Mouse (Mus musculus) spleen, postnatal 14 days (tissue): ENCODE measurements around the gene Rpusd3.
A peak's percentile ranks its signal among the peaks of the same experiment; 100 is the strongest.

Experiments
- DNase-seq, 2 experiments: peaks; one replicate each; pipeline ENCODE4 v3.0.0; 2021 to 2022; ENCODE audit warnings: low spot score in 2 of 2

Gene Rpusd3

DNA sequence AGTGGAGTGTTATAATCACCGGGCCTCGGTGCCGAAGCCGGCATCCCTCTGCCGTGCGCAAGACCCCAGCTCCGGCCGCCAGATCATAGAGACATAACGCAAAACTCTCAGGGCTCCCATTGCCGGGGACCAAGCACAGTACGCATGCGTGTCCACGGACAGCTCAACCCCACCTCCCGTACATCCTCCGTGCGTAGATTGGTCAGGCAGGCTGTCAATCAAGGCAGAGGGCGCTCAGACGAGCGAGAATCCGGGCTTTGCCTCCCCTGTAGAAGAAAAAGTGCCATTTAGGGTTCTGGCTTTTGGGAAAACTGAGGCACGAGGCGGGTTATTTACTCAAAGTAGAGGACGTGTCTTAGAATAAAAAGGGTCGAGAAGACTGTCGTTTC is at the start of gene Rpusd3:
Gene Rpusd3 (minus strand): TSS at position 142 of the 389 bp plus-strand sequence.
- DNase-seq, result peak; percentile 99

DNA sequence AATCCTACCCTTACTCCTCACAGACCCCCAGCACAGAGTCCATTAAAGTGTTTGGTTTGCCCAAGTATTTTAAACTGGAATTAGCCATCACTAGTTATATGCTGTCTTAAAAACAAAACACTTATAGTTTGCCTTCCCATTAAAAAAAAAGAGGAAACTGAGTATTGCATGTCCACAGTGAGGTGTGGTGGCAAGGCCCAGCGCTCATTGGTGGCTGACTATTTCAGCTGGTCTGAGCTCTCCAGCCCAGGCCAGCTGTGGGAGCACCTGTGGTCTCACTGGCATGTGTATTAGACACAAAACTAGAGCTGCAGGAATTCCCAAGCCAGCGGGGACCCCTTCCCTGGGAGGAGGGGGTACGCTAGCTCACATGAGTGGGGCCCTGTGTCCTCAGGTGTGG is 49.4 kb upstream of the Rpusd3 start:
- DNase-seq, result no peak

- DNase-seq, result no peak
These were observed 46.5 kb upstream of the Rpusd3 start for GRCm38 (mm10) chr6:113465602-113466001.

GRCm38 (mm10) chr6:113464040-113464439 is 44.9 kb upstream of the Rpusd3 start:
- no peak for DNase-seq

- no peak for DNase-seq
These were observed 39.5 kb upstream of the Rpusd3 start for GRCm38 (mm10) chr6:113458635-113459034.

DNA sequence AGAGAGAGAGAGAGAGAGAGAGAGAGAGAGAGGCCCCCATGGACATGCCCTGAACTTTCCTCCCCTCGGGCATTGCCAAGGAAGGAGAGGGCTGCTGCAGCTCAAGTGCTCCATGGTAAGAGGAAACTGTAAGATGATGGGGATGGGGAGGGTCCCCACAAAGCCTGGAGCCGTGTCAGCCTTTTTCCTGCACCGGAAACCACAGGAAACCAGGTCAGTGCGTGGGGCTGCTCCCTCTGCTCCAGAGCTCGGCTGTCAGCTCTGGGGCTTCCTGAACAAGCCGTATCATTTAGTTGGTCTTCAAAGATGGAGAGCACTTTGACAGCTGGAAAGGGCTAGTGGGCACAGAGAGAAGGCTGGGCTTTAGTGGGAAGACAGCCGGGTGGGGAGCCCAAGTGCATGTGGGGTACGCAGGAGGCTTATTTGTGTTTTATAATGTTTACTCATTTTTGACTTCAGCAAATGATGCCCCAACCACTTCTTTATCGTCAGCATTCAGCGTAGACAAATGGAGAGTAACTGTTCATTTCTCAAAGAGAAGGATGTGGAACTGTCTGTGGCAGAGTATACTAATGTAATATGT is 38.9 kb upstream of the Rpusd3 start, which contains the start of gene Il17re:
Gene Il17re (plus strand): TSS at position 533 of the 583 bp plus-strand sequence.
- no peak for DNase-seq

GRCm38 (mm10) chr6:113455007-113455406 is 35.9 kb upstream of the Rpusd3 start:
- DNase-seq, result no peak

- DNase-seq, result no peak
These were observed 32.7 kb upstream of the Rpusd3 start for GRCm38 (mm10) chr6:113451839-113452238.

- DNase-seq, result no peak
These were observed 28.5 kb upstream of the Rpusd3 start for GRCm38 (mm10) chr6:113447639-113448038.

DNA sequence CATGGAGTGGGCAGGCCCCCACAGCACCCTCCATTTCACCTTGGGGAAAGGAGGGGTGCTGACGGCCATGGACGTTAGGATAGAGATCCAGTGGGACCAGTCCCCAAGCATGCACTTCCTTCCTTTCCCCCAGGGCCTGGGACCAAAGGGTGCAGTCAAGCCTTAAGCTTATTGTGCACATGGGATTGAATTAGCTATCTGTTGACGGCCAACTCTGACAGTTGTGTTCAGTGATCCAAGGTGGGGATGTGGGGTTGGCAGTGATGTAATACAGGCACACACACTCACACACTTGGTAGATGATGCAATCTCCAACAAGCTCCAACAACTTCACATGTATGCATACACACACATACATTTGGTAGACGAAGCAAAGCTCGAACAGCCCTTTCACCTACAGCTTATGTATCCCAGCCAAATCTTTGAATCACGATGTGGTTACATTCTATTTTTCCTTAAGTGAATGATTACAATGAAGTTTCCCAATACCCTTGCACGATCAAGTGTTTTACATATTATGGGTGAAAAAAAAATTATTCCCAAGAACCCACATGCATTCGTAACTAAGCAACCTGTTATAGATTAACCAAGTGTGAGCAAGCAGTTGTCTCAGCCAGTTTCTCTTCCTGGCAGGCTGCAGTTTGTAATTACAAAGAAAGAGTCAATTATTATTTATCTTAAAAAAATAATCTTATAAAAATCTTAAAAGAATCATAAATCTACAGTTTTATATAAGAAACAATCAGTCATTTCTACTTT is 25.2 kb upstream of the Rpusd3 start:
- no peak for DNase-seq

GRCm38 (mm10) chr6:113443091-113443490 is 24.0 kb upstream of the Rpusd3 start:
- DNase-seq, result no peak

DNA sequence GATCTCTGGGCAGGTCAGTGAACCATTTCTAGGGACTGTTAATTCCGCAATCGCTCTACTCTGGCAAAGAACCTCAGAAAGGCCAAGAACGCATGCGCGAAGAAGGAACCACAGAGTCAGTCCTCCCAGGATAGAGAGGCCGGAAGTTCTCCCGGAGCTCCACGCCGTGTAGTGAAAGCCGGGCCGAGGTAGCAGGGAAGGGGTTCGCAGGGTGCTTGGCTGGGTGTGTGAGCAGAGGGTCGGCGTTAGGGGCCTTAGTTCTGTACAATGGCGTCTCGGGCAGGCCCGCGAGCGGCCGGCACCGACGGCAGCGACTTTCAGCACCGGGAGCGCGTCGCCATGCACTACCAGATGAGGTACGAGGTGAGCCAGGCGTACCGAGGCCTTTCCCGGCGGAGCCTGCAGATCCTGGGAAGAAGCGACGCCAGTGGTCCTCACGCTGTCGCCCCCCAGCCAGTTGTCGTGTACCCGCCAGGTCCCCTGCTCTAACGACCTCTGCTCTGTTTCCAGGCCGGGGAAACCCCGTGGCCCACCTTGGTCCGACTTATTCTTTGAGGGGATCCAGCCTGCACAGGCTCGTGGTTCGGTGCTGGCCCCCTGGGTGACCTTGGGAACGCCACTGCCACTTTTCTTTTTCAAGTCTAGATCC is 23.4 kb upstream of the Rpusd3 start, which contains the start of gene Jagn1:
Gene Jagn1 (plus strand): TSS at position 128 of the 649 bp plus-strand sequence.
- DNase-seq, result peak; percentile 86 to 87

DNA sequence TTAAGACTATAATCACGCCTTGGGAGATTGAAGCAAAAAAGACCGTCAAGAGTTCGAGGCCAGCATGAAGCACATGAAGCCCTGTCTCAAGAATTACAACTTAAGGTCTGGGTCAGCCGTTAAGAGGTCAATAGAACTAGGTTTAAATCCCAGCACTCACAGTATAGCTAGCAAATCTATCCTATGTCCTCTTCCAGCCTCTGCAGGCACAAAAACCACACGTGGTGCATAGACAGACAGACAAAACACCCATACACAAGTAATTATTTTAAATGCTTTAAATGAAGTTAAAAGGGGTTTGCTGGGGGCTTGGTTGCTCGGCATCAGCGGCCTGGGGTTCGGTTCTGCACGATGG is 22.9 kb upstream of the Rpusd3 start:
- no peak for DNase-seq

DNA sequence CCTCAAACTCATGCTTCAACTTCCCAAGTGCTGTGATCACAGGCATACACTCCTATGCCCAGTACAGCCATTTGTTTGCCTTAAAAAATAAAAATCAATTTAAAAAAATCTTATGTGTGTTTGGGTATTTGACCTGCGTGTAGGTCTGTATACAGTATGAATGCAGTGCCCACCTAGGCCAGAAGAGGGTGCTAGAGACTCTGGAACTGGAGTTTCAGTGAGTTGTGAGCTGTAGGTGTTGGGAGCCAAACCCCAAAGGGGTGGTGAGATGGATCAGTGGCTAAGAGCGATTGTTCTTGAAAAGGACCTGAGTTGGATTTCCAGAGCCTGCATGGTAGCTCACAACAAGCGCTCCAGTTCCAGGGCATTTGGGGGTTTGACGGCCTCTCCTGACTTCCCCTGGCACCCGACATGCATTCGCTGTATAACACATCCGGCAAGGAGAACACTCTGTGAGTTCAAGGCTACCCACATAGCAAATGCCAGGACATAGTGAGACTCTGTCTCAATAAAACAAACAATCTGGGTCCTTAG is 22.1 kb upstream of the Rpusd3 start:
- peak; percentile 54 to 69 for DNase-seq

DNA sequence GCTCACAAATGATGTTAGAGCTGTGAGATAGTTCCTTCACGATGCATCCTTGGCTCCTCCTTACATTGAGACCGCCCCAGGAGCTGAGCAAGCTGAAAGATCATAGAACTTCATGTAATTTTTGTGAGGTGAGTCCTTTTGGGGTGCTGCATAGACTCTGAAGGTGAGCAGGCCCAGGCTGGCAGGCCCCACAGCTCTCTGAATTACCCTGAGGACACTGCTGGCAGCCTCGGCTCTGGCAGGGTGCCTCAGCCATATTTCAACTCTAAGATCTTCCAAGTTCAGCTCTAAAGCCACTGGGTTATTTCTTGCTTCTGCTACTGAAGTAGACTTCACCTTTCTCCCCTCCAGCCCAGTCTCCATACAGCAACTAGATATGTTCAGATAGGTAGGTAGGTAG is 21.5 kb upstream of the Rpusd3 start:
- no peak for DNase-seq

- DNase-seq, result no peak
These were observed 19.7 kb upstream of the Rpusd3 start for GRCm38 (mm10) chr6:113438721-113439430.

- DNase-seq, result no peak
These were observed 18.0 kb upstream of the Rpusd3 start for GRCm38 (mm10) chr6:113437135-113437534.

GRCm38 (mm10) chr6:113435664-113436205 is 16.6 kb upstream of the Rpusd3 start, which contains the start of gene Cidec:
Cidec (minus strand) TSS chr6:113435760.
- no peak for DNase-seq

DNA sequence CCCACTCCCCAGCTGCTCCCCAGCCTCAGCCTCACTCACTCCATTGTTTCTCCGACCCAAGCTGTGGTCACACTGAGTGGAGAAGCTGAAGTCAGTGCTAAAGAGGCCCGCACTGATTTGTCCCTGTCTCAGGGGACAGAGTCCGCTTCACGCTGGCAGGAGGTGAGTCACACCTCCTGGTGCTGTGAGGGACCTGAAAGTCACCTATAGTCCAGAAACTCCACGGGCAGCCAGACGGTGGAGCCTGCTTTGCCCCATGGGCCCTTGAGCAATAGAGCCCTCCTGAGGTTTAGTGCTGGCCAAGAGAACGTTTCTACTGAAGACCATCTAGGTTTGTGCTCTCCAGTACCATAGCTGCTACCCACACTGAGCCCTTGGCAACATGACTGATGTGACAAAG is 15.6 kb upstream of the Rpusd3 start:
- no peak for DNase-seq

DNA sequence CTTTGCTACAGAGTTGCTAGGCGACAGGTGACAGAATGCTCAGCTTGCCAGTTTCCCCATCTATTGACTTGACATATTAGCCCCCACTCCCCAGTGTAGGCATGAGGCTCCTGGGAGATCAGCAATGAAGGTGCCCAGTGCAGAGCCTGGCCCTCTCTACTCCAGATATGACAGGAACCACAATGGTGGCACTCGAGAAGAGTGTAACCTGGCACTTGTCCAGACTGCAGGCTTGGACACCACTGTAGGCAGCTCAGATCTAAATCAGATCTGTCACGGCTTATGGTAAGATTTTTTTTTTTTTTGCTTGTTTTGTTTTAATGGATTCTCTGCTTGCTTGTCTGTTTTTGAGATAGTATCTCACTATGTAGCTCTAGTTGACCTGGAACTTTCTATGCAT is 14.5 kb upstream of the Rpusd3 start:
- no peak for DNase-seq

DNA sequence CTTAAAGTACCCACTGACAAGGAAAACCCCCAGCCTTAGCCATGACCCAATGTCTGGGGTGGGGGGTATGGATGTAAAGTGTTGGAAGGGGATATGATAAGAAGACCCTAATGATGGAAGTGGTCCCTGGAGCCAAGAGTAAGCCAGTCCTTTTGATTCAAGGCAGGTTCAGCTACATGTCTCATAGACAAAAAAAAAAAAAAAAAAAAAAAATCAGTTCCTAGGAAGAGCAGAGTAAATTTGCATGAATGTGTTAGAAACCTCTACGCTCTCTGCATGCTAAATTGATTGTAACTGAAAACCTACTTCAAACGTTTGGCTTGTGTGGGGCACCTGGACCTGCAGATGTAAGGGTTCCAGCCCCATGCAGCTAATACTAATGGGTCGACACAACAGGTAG is 12.7 kb upstream of the Rpusd3 start:
- DNase-seq, result no peak

- DNase-seq, result no peak
These were observed 11.7 kb upstream of the Rpusd3 start for GRCm38 (mm10) chr6:113430846-113431245.
